Mouse (Mus musculus) embryo, embryonic 10 days (tissue): ENCODE measurements at regions not wholly inside any gene's neighbourhood (a gene's known extent, or its start where the extent isn't known, plus 50 kb on each side); places are given as distances from the start of the nearest gene placed in this dataset.
A peak's percentile ranks its signal among the peaks of the same experiment; 100 is the strongest.

Experiments used
- DNase-seq: peaks from one replicate; pipeline ENCODE4 v3.0.0-alpha.2; 2015; ENCODE audit warnings: low spot score

- no peak for DNase-seq
Observed at GRCm38 (mm10) chr11:64579826-64580225, 143.4 kb upstream of the F930015N05Rik start.

GRCm38 (mm10) chr11:64586056-64586455 lies 149.6 kb upstream of the F930015N05Rik start:
- no peak for DNase-seq

- peak; percentile 48 for DNase-seq
Observed at GRCm38 (mm10) chr11:64587034-64587710, 150.7 kb upstream of the F930015N05Rik start.

- DNase-seq = peak; percentile 83
Observed at GRCm38 (mm10) chr11:64587751-64588600, 151.5 kb upstream of the F930015N05Rik start.

GRCm38 (mm10) chr11:64588601-64588989 lies 152.1 kb upstream of the F930015N05Rik start:
- peak; percentile 50 for DNase-seq

GRCm38 (mm10) chr11:64589026-64589425 lies 152.6 kb upstream of the F930015N05Rik start:
- DNase-seq = no peak

GRCm38 (mm10) chr11:64590091-64590490 lies 153.6 kb upstream of the F930015N05Rik start:
- no peak for DNase-seq

- no peak for DNase-seq
Observed at GRCm38 (mm10) chr11:64592253-64592652, 155.8 kb upstream of the F930015N05Rik start.

GRCm38 (mm10) chr11:64597305-64597704 lies 160.9 kb upstream of the F930015N05Rik start:
- DNase-seq = no peak

GRCm38 (mm10) chr11:64599178-64599577 lies 162.7 kb upstream of the F930015N05Rik start:
- DNase-seq = no peak

- DNase-seq = peak; percentile 25
Observed at GRCm38 (mm10) chr11:64600201-64601102, 164.0 kb upstream of the F930015N05Rik start.

GRCm38 (mm10) chr11:64609043-64609442 lies 172.6 kb upstream of the F930015N05Rik start:
- no peak for DNase-seq

GRCm38 (mm10) chr11:64610724-64611123 lies 174.3 kb upstream of the F930015N05Rik start:
- no peak for DNase-seq

GRCm38 (mm10) chr11:64615140-64615539 lies 178.7 kb upstream of the F930015N05Rik start:
- DNase-seq = no peak

GRCm38 (mm10) chr11:64618631-64619385 lies 182.4 kb upstream of the F930015N05Rik start:
- DNase-seq = no peak

- no peak for DNase-seq
Observed at GRCm38 (mm10) chr11:64627180-64627579, 190.7 kb upstream of the F930015N05Rik start.

- no peak for DNase-seq
Observed at GRCm38 (mm10) chr11:64640947-64641346, 204.5 kb upstream of the F930015N05Rik start.

- DNase-seq = peak; percentile 44
Observed at GRCm38 (mm10) chr11:64643171-64643570, 206.7 kb upstream of the F930015N05Rik start.

GRCm38 (mm10) chr11:64647938-64648337 lies 211.5 kb upstream of the F930015N05Rik start:
- DNase-seq = no peak

GRCm38 (mm10) chr11:64650571-64651282 lies 214.3 kb upstream of the F930015N05Rik start:
- DNase-seq = no peak

GRCm38 (mm10) chr11:64652811-64653210 lies 216.4 kb upstream of the F930015N05Rik start:
- DNase-seq = no peak
